Mouse (Mus musculus) lung, adult 2 months (tissue): ENCODE data around the gene Slc48a1.
A peak's percentile ranks its signal among the peaks of the same experiment; 100 is the strongest.

Experiments
- CTCF ChIP-seq: fragments of 200-500 bp; IDR thresholded peaks from 2 replicates; pipeline ENCODE4 v1.5.1; 2011; ENCODE audit warnings: mild to moderate bottlenecking, low read length, control low read depth; ENCODE audit not compliant: insufficient read depth
- POLR2A ChIP-seq: fragments of 200-500 bp; IDR thresholded peaks from 2 replicates; pipeline ENCODE4 v1.6.1; 2011; ENCODE audit warnings: low read depth, mild to moderate bottlenecking, control low read depth, low read length, borderline replicate concordance; ENCODE audit errors: extremely low read depth

GRCm38 (mm10) chr15:97839991-97840455 is 61.7 kb downstream of the Slc48a1 start:
- TF ChIP-seq CTCF (peak; percentile 50), POLR2A (peak; percentile 23; the same call in 1 of the 2 replicates)
